Mouse (Mus musculus): Measurements from ENCODE around the gene Rnf169. TPM values are rescaled to one million over a fixed set of nuclear protein-coding genes. Genes with fewer than 3 reads are reported as not detected.
"Not testable (repeated sequence)": the region's sequence is repeated elsewhere in the genome, so short reads cannot be mapped to it uniquely, and the experiment has no call there.

The Rnf169 gene
- polyA plus RNA-seq, 1 experiment from 2014 or later: 7.2 TPM

DNA sequence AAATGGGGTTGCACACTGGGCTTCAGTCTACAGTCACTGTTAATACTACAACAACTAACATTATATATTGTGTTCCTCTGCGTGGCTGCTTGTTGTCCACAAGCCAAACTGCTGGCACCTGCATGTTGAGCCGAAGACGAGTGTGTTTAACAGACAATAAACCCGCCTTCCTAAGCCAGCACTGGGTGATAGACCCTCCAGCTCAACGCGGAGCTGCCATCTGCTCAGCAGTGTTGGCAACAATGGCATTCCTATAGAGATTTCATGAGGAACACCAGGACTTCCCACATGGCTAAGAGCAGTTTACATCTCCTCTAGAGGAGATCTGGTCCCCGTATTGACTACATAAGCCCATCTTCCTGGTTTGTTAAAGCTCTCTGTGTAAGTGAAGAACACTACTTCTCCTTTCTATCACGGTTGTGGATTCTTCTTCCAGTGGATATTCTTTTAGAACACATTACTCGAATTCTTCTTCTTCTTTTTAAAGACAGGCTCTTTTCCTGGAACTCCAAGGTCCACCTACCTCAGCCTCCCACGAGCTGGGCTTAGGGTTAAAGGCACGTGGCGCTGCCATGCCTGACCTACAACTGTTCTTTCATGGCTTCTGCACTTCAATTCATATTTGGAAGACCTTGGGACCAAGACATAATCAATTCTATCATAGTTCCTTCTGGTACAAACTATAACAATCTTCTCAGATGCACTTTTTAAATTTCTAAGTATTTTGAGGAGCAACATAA lies 22.9 kb downstream of the Rnf169 start:
- Histone ChIP-seq H3K4me3 (no peak overlapping the region), H3K27me3 (replicated peaks) (no peaks in the 10 kb centered on the region), H3K9ac (no peak overlapping the region), H3K9me3 (no peaks in the 10 kb centered on the region), H3K4me2 (replicated peaks) (no peak overlapping the region), H3K36me3 (0 out of 2 replicates have a peak, but pooled peaks cover 3% of the 10 kb centered on the region), H3K4me1 (peaks cover under 1% of the 10 kb centered on the region; the same call in 1 of the 2 replicates), H3K27ac (no peak overlapping the region)
- no peak for ATAC-seq (ENCODE audit: low FRiP score, low read depth)
- WGBS: 78% methylated on average over 12 of the region's 12 CpGs

GRCm38 (mm10) chr7:99956095-99956494 lies 24.2 kb downstream of the Rnf169 start:
- Histone ChIP-seq H3K27ac (no peak overlapping the region), H3K4me2 (replicated peaks) (no peak overlapping the region), H3K4me3 (no peak overlapping the region), H3K36me3 (peaks cover 9% of the 10 kb centered on the region; the same call in 1 of the 2 replicates), H3K27me3 (replicated peaks) (no peaks in the 10 kb centered on the region), H3K9ac (no peak overlapping the region), H3K4me1 (no peaks in the 10 kb centered on the region), H3K9me3 (no peaks in the 10 kb centered on the region)
- ATAC-seq (ENCODE audit: low FRiP score, low read depth): no peak
- 98% methylated on average over 7 of the region's 7 CpGs for WGBS

DNA sequence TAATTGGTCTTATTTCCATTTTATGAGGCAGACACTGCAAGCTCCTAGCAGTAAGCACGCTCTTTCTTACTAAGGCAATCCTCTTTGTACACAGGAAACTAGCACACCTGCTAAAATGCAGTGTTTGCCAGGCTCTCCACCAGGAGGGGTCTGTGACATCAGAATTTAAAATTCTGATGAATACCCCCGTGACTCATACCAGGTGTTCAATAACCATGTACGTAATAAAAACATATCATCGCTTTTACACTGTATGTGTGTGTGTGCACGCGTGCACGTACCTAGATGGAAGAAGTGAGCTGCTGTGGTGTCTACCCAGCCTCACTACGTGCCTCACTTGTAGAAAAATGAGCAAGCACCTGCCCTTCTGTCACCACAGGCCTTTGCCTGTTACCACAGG lies 26.0 kb downstream of the Rnf169 start:
- Histone ChIP-seq H3K27ac (no peak overlapping the region), H3K4me1 (no peaks in the 10 kb centered on the region), H3K9me3 (no peaks in the 10 kb centered on the region), H3K4me3 (no peak overlapping the region), H3K27me3 (replicated peaks) (no peaks in the 10 kb centered on the region), H3K36me3 (peaks cover 9% of the 10 kb centered on the region; the same call in 1 of the 2 replicates), H3K4me2 (replicated peaks) (no peak overlapping the region), H3K9ac (no peak overlapping the region)
- no peak for ATAC-seq (ENCODE audit: low FRiP score, low read depth)
- WGBS: 93% methylated on average over 8 of the region's 8 CpGs

- Histone ChIP-seq H3K4me1 (no peaks in the 10 kb centered on the region), H3K27ac (no peak overlapping the region), H3K4me2 (replicated peaks) (no peak overlapping the region), H3K9ac (no peak overlapping the region), H3K36me3 (peaks cover 9% of the 10 kb centered on the region; the same call in 1 of the 2 replicates), H3K4me3 (no peak overlapping the region), H3K27me3 (replicated peaks) (no peaks in the 10 kb centered on the region), H3K9me3 (no peaks in the 10 kb centered on the region)
- WGBS: 94% methylated on average over 6 of the region's 6 CpGs
- no peak for ATAC-seq (ENCODE audit: low FRiP score, low read depth)
These were observed 26.7 kb downstream of the Rnf169 start for GRCm38 (mm10) chr7:99953442-99954098.

DNA sequence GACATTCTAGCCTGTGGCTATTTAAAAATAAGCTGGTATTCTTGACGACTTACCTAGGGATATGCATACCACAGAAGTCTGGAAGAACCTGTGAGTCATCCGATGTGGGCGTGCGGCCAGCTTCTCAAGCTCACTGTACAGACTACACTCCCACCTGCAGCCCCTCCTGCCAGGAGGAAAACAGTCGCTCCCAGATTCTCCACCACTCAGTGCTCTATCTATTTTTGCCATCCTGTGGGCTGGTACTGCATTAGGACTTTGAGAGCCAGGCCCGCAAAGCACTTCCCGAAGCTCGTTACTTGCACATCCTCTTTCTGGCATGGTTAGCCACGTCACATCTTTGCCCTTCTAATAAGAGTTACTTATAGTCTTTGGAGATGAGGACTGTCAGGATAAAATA lies 32.9 kb downstream of the Rnf169 start:
- peaks cover 58% of the 10 kb centered on the region for H3K36me3 ChIP-seq
- no peak overlapping the region for H3K4me3 ChIP-seq
- no peak overlapping the region for H3K9ac ChIP-seq
- no peak overlapping the region for H3K27ac ChIP-seq
- no peak for ATAC-seq (ENCODE audit: low FRiP score, low read depth)
- no peaks in the 10 kb centered on the region; the same call in 1 of the 2 replicates for H3K9me3 ChIP-seq
- no peak overlapping the region for H3K4me2 ChIP-seq (replicated peaks)
- no peaks in the 10 kb centered on the region for H3K4me1 ChIP-seq
- H3K27me3 ChIP-seq (replicated peaks): no peaks in the 10 kb centered on the region
- 95% methylated on average over 9 of the region's 9 CpGs for whole genome bisulfite sequencing

DNA sequence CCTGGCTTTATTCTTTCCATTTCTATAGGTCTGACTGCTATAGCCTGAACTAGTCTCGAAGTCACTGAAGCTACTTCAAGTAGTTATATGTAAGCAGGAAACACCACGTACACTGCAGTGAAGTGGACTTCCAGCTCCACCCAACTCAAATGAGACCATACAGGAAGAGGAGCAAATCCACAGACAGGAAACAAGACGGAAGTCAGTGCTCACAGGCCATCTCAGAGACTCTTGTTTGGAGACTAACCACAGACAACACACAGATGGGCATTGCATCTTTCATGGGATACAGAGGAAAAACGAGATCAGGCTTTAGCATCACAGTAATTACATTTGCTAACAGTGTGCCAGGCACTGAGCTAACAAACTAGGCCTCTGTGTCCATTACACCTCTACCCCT lies 33.9 kb downstream of the Rnf169 start:
- Histone ChIP-seq H3K4me3 (no peak overlapping the region), H3K27me3 (replicated peaks) (no peaks in the 10 kb centered on the region), H3K9me3 (no peaks in the 10 kb centered on the region; the same call in 1 of the 2 replicates), H3K4me2 (replicated peaks) (no peak overlapping the region), H3K9ac (no peak overlapping the region), H3K27ac (no peak overlapping the region), H3K36me3 (peaks cover 55% of the 10 kb centered on the region), H3K4me1 (no peaks in the 10 kb centered on the region)
- 90% methylated on average over 4 of the region's 4 CpGs for WGBS
- no peak for ATAC-seq (ENCODE audit: low FRiP score, low read depth)

DNA sequence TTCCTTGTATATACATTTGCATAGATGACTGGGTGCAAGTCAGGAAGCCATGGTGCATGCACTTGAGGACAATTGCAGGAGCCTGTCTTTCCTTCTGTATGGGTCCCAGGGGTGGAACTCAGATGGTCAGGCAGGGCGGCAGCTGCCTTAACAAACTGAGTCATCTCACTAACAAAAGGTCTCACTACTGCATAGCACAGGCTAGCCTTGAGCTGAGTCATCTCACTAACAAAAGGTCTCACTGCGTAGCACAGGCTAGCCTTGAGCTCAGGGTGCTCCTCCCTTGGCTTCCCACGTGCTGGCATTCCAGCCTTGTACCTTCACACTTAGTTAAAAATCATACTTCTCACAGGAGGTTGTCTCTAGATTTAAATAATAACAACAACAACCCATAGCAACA lies 34.3 kb downstream of the Rnf169 start:
- H3K4me1 ChIP-seq: no peaks in the 10 kb centered on the region
- no peaks in the 10 kb centered on the region; the same call in 1 of the 2 replicates for H3K9me3 ChIP-seq
- H3K9ac ChIP-seq: no peak overlapping the region
- H3K36me3 ChIP-seq: peaks cover 55% of the 10 kb centered on the region
- H3K4me2 ChIP-seq (replicated peaks): no peak overlapping the region
- no peak overlapping the region for H3K4me3 ChIP-seq
- H3K27me3 ChIP-seq (replicated peaks): no peaks in the 10 kb centered on the region
- 93% methylated on average over 3 of the region's 3 CpGs for WGBS
- no peak for ATAC-seq (ENCODE audit: low FRiP score, low read depth)
- H3K27ac ChIP-seq: no peak overlapping the region

GRCm38 (mm10) chr7:99945012-99945411 lies 35.2 kb downstream of the Rnf169 start:
- not testable (repeated sequence) for ATAC-seq (ENCODE audit: low FRiP score, low read depth)

DNA sequence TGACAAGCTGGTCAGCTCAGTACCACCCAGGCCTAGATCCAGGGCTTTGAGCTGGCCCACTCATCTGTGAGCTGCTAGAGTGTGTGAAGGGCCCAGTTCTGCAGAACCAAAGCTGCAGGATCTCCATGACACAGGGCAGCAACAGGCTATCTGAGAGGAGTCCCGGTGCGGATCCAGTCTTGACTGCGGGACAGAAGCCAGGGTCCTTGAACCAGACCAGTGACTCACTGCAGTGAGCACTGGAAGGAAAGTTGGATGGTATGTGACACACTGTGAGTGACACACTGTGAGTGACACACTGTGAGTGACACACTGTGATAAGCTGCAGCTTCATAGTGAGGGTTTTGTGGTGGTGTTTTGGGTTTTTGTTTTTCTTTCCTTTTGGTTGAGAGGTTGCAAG lies 35.7 kb downstream of the Rnf169 start:
- Histone ChIP-seq H3K27me3 (replicated peaks) (no peaks in the 10 kb centered on the region), H3K27ac (no peak overlapping the region), H3K9me3 (no peaks in the 10 kb centered on the region; the same call in 1 of the 2 replicates), H3K36me3 (peaks cover 70% of the 10 kb centered on the region), H3K9ac (no peak overlapping the region), H3K4me2 (replicated peaks) (no peak overlapping the region), H3K4me1 (no peaks in the 10 kb centered on the region), H3K4me3 (no peak overlapping the region)
- WGBS: 98% methylated on average over 3 of the region's 3 CpGs
- ATAC-seq (ENCODE audit: low FRiP score, low read depth): no peak

More at GRCm38 (mm10) chr7:99945012-99945411, 35.2 kb downstream of the Rnf169 start:
- not testable (repeated sequence) for H3K4me2 ChIP-seq (replicated peaks); H3K4me1 ChIP-seq; H3K9ac ChIP-seq; H3K27ac ChIP-seq; H3K27me3 ChIP-seq (replicated peaks); H3K4me3 ChIP-seq; H3K9me3 ChIP-seq
- WGBS: 94% methylated on average over 22 of the region's 22 CpGs
- H3K36me3 ChIP-seq: peaks cover 65% of the 10 kb centered on the region

DNA sequence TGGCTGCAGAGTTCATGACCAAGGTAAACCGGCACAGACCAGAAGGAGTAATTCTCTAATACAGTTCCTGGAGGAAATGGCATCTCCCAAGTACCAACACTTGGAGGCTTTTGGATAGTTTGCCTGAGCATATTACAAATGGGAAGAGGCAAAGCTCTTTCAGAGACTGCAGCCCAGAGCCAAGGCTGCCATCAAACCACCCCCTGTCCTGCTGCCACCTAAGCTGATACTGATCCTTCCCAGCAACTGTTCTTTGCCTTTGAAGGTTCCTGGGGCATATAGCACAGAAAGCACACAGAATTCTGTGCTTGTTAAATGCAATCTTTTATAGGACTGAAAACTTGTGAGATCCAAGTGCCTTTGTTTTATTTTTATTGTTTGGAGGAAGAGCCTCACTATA lies 39.6 kb downstream of the Rnf169 start:
- no peak overlapping the region for H3K4me3 ChIP-seq
- peaks cover 53% of the 10 kb centered on the region for H3K36me3 ChIP-seq
- H3K27ac ChIP-seq: no peak overlapping the region
- no peaks in the 10 kb centered on the region for H3K4me1 ChIP-seq
- WGBS: 97% methylated on average over 1 of the region's 1 CpGs
- H3K4me2 ChIP-seq (replicated peaks): no peak overlapping the region
- H3K9ac ChIP-seq: no peak overlapping the region
- H3K27me3 ChIP-seq (replicated peaks): no peaks in the 10 kb centered on the region
- H3K9me3 ChIP-seq: no peaks in the 10 kb centered on the region
- ATAC-seq (ENCODE audit: low FRiP score, low read depth): no peak

DNA sequence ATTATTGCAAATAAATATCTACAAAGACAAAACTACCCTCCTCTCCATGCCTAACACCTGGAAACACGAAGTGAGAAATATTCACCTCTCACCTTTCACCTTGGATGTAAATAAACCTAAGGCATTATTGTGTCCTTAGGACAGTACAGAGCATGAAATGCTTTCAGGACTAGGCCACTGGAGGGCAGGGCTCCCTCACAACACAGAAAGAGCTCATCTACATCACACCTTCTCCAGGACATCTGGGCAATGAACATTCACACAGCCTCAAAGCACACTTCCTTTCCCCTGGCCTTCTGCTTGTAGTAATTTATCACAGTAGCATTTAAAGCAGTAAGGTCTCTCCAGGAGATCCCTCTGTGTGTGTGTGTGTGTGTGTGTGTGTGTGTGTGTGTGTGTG lies 44.5 kb downstream of the Rnf169 start:
- Histone ChIP-seq H3K9me3 (no peaks in the 10 kb centered on the region), H3K4me2 (replicated peaks) (no peak overlapping the region), H3K4me1 (no peaks in the 10 kb centered on the region), H3K27ac (no peak overlapping the region), H3K27me3 (replicated peaks) (no peaks in the 10 kb centered on the region), H3K36me3 (peaks cover 43% of the 10 kb centered on the region), H3K4me3 (no peak overlapping the region), H3K9ac (no peak overlapping the region)
- ATAC-seq (ENCODE audit: low FRiP score, low read depth): no peak
- 78% methylated on average over 1 of the region's 1 CpGs for WGBS

DNA sequence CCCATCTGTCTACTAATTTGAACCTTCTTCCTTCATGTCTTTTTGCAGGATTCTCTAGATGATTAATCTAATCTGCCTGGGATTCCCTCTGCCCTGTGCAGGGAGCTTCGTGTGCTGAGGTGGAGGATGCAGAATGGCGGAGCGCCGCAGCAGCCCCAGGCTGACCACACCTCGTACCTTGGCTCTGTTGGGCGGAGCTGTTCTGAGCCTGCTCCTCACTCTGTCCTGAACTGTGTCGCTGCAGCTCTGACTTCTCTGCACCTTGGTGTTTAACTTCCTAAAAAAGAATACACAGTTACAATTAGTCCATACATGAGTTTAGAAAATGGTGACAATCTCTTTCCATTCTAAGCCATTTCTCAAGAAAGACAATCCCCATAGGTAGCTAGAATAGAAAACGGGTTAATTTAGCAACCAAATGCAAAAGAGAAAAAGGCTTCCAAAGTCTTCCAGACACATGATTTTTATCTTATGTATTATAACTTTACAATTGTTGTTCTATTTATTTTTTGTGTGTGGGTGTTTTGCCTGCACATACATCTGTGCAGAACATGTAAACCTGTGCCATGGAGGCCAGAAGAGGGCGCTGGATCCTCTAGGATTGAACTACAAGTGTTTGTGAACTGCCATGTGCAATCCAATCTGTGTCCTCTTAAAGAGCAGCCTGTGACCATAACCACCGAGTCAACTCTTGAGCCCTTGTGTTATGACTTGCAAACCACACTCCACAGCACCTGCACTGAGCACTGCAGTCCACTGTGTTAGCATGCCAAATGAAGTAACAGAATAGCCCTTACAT lies 53.1 kb downstream of the Rnf169 start:
- Histone ChIP-seq H3K9me3 (no peaks in the 10 kb centered on the region), H3K36me3 (peaks cover 48% of the 10 kb centered on the region), H3K4me1 (no peaks in the 10 kb centered on the region), H3K9ac (no peak overlapping the region), H3K27me3 (replicated peaks) (no peaks in the 10 kb centered on the region), H3K4me2 (replicated peaks) (no peak overlapping the region), H3K27ac (no peak overlapping the region), H3K4me3 (no peak overlapping the region)
- no peak for ATAC-seq (ENCODE audit: low FRiP score, low read depth)
- WGBS: 80% methylated on average over 10 of the region's 10 CpGs

Data from neural tube, embryonic 12.5 days (tissue).